Mouse (Mus musculus) hindbrain, postnatal 0 days (tissue): Measurements from ENCODE around the gene Manbal. TPM values are rescaled to one million over a fixed set of nuclear protein-coding genes. Genes with fewer than 3 reads are reported as not detected.
A peak's percentile ranks its signal among the peaks of the same experiment; 100 is the strongest.

Source experiments
- ATAC-seq: fragments of 200-750 bp; cut with Nextera tagmentation; 2 replicates; pipeline ENCODE4 v1.8.0; 2017; ENCODE audit warnings: mild to moderate bottlenecking, moderate TSS enrichment, moderate library complexity
- DNase-seq: peaks from one replicate; pipeline ENCODE4 v3.0.0-alpha.2; 2015; ENCODE audit warnings: low spot score
- H3K27ac ChIP-seq: fragments of 300-500 bp; sonication (generic); 2 replicates; pipeline ENCODE4 v1.5.1; 2014; ENCODE audit warnings: mild to moderate bottlenecking
- H3K27me3 ChIP-seq: fragments of 300-500 bp; sonication (generic); 2 replicates; pipeline ENCODE4 v1.6.1; 2014; ENCODE audit warnings: low read length, mixed read lengths; ENCODE audit not compliant: insufficient read depth
- H3K36me3 ChIP-seq: fragments of 300-500 bp; sonication (generic); 2 replicates; pipeline ENCODE4 v1.6.1; 2014; ENCODE audit warnings: low read length, mixed read lengths; ENCODE audit not compliant: insufficient read depth
- H3K4me1 ChIP-seq: fragments of 300-500 bp; sonication (generic); 2 replicates; pipeline ENCODE4 v1.6.1; 2014; ENCODE audit warnings: antibody characterized with exemption, low read length, mixed read lengths; ENCODE audit not compliant: insufficient read depth
- H3K4me2 ChIP-seq: fragments of 300-500 bp; sonication (generic); 2 replicates; pipeline ENCODE4 v1.6.1; 2014; ENCODE audit warnings: low read depth, mild to moderate bottlenecking, low read length, moderate library complexity, mixed read lengths
- H3K4me3 ChIP-seq: fragments of 300-500 bp; sonication (generic); 2 replicates; pipeline ENCODE4 v1.5.1; 2014; ENCODE audit warnings: low read length
- H3K9ac ChIP-seq: fragments of 300-500 bp; sonication (generic); replicated peaks from 2 replicates; pipeline ENCODE4 v1.6.1; 2014; ENCODE audit warnings: mild to moderate bottlenecking, low read length, moderate library complexity, mixed read lengths
- H3K9me3 ChIP-seq: fragments of 300-500 bp; sonication (generic); 2 replicates; pipeline ENCODE4 v1.6.1; 2016; ENCODE audit warnings: low read length, mixed read lengths
- CTCF ChIP-seq: IDR thresholded peaks from 2 replicates; pipeline ENCODE4 v1.5.1; 2016; ENCODE audit warnings: antibody characterized with exemption, control low read depth, low read depth
- WGBS: fragments of 180-500 bp; shearing (Covaris S2); extraction: QIAGEN DNeasy Blood & Tissue Kit; methylation state at CpG from one replicate; pipeline ENCODE4 v1.1.7; 2014; 5-methylcytosine and 5-hydroxymethylcytosine counted together
- polyA plus RNA-seq: library from polyadenylated mRNA; unstranded; fragments of >200 nt; fragmentation: Nextera tagmentation; extraction: Ambion mirVana; gene quantifications from 2 replicates; pipeline ENCODE4 v1.2.1, GENCODE M21; 2015
- total RNA-seq: library from RNA; depleted of rRNA; stranded (reverse); fragments of >200 nt; gene quantifications from 2 replicates; pipeline ENCODE4 v1.2.3, GENCODE M21; 2014

Gene Manbal
- total and polyA plus RNA-seq, 2 experiments from 2014 or later, result 74.4 to 135 TPM

GRCm38 (mm10) chr2:157400491-157400890 lies 33.1 kb downstream of the Manbal start:
- H3K4me3 ChIP-seq, result no peak overlapping the region
- H3K9me3 ChIP-seq, result no peaks in the 10 kb centered on the region
- DNase-seq (no peak), ATAC-seq (no peak)
- WGBS, result 91% methylated on average over 6 of the region's 6 CpGs
- no peaks in the 10 kb centered on the region for H3K27me3 ChIP-seq
- H3K4me1 ChIP-seq, result no peaks in the 10 kb centered on the region
- H3K4me2 ChIP-seq, result no peak overlapping the region
- no peak overlapping the region for H3K9ac ChIP-seq
- TF ChIP-seq CTCF, result no peak
- no peaks in the 10 kb centered on the region; the same call in 1 of the 2 replicates for H3K36me3 ChIP-seq
- no peak overlapping the region for H3K27ac ChIP-seq

- no peak for TF ChIP-seq CTCF
- DNase-seq, result no peak
- Histone ChIP-seq H3K4me2 (no peak overlapping the region), H3K27me3 (no peaks in the 10 kb centered on the region), H3K27ac (no peak overlapping the region), H3K4me1 (no peaks in the 10 kb centered on the region), H3K4me3 (no peak overlapping the region), H3K9me3 (no peaks in the 10 kb centered on the region), H3K9ac (no peak overlapping the region), H3K36me3 (no peaks in the 10 kb centered on the region; the same call in 1 of the 2 replicates)
- 97% methylated on average over 2 of the region's 2 CpGs for WGBS
- ATAC-seq, result no peak
These were observed 33.9 kb downstream of the Manbal start for GRCm38 (mm10) chr2:157401261-157401660.

- H3K9ac ChIP-seq, result no peak overlapping the region
- 79% methylated on average over 7 of the region's 7 CpGs for WGBS
- H3K27me3 ChIP-seq, result no peaks in the 10 kb centered on the region
- ATAC-seq (no peak), DNase-seq (no peak)
- no peaks in the 10 kb centered on the region for H3K36me3 ChIP-seq
- no peaks in the 10 kb centered on the region for H3K9me3 ChIP-seq
- no peak overlapping the region for H3K4me3 ChIP-seq
- H3K4me2 ChIP-seq, result no peak overlapping the region
- no peaks in the 10 kb centered on the region for H3K4me1 ChIP-seq
- H3K27ac ChIP-seq, result no peak overlapping the region
- no peak for TF ChIP-seq CTCF
These were observed 40.2 kb downstream of the Manbal start for GRCm38 (mm10) chr2:157407596-157407995.

GRCm38 (mm10) chr2:157409793-157410533 lies 42.6 kb downstream of the Manbal start:
- H3K27ac ChIP-seq, result no peak overlapping the region
- no peak overlapping the region for H3K9ac ChIP-seq
- H3K27me3 ChIP-seq, result no peaks in the 10 kb centered on the region
- ATAC-seq (peak; percentile 35; the same call in 1 of the 2 replicates), DNase-seq (no peak)
- no peaks in the 10 kb centered on the region for H3K9me3 ChIP-seq
- WGBS, result 50% methylated on average over 12 of the region's 12 CpGs
- H3K36me3 ChIP-seq, result no peaks in the 10 kb centered on the region
- no peak for TF ChIP-seq CTCF
- no peak overlapping the region for H3K4me3 ChIP-seq
- H3K4me2 ChIP-seq, result no peak overlapping the region
- H3K4me1 ChIP-seq, result no peaks in the 10 kb centered on the region

- Histone ChIP-seq H3K4me1 (no peaks in the 10 kb centered on the region), H3K27ac (no peak overlapping the region), H3K27me3 (no peaks in the 10 kb centered on the region), H3K4me2 (no peak overlapping the region), H3K36me3 (no peaks in the 10 kb centered on the region), H3K9ac (no peak overlapping the region), H3K4me3 (no peak overlapping the region), H3K9me3 (no peaks in the 10 kb centered on the region)
- 96% methylated on average over 6 of the region's 6 CpGs for WGBS
- DNase-seq (no peak), ATAC-seq (no peak)
- TF ChIP-seq CTCF, result no peak
These were observed 43.8 kb downstream of the Manbal start for GRCm38 (mm10) chr2:157411151-157411693.

GRCm38 (mm10) chr2:157412497-157412896 lies 45.1 kb downstream of the Manbal start:
- H3K36me3 ChIP-seq, result no peaks in the 10 kb centered on the region
- ATAC-seq (no peak), DNase-seq (no peak)
- H3K9ac ChIP-seq, result no peak overlapping the region
- no peak overlapping the region for H3K4me3 ChIP-seq
- H3K4me1 ChIP-seq, result no peaks in the 10 kb centered on the region
- H3K27ac ChIP-seq, result no peak overlapping the region
- TF ChIP-seq CTCF, result no peak
- no peak overlapping the region for H3K4me2 ChIP-seq
- H3K9me3 ChIP-seq, result no peaks in the 10 kb centered on the region
- WGBS, result 83% methylated on average over 7 of the region's 7 CpGs
- H3K27me3 ChIP-seq, result no peaks in the 10 kb centered on the region

- no peak overlapping the region for H3K4me3 ChIP-seq
- H3K27ac ChIP-seq, result no peak overlapping the region
- no peak overlapping the region for H3K9ac ChIP-seq
- H3K27me3 ChIP-seq, result no peaks in the 10 kb centered on the region
- ATAC-seq, result peak; percentile 78
- no peak overlapping the region for H3K4me2 ChIP-seq
- no peaks in the 10 kb centered on the region for H3K36me3 ChIP-seq
- no peaks in the 10 kb centered on the region for H3K9me3 ChIP-seq
- DNase-seq, result peak; percentile 44
- TF ChIP-seq CTCF, result no peak
- 54% methylated on average over 6 of the region's 6 CpGs for WGBS
- peaks cover 8% of the 10 kb centered on the region; the same call in 1 of the 2 replicates for H3K4me1 ChIP-seq
These were observed 49.8 kb downstream of the Manbal start for GRCm38 (mm10) chr2:157417229-157417628.
